Mouse (Mus musculus): ENCODE measurements at regions not wholly inside any gene's neighbourhood (a gene's known extent, or its start where the extent isn't known, plus 50 kb on each side); places are given as distances from the start of the nearest gene placed in this dataset.
"Not testable (repeated sequence)": the region's sequence is repeated elsewhere in the genome, so short reads cannot be mapped to it uniquely, and the experiment has no call there.

GRCm38 (mm10) chrX:70871209-70871608 lies 178.8 kb upstream of the Mamld1 start:
- H3K27me3 ChIP-seq (ENCODE audit: control insufficient read depth, insufficient read depth, low read length), result no peaks in the 10 kb centered on the region
- 88% methylated on average over 1 of the region's 1 CpGs for WGBS
- no peak for ATAC-seq (ENCODE audit: low read depth)
- H3K4me1 ChIP-seq (ENCODE audit: control insufficient read depth, insufficient read depth, low read length), result no peaks in the 10 kb centered on the region
- no peak overlapping the region for H3K4me3 ChIP-seq (ENCODE audit: low read depth, low read length)
- no peak overlapping the region for H3K9ac ChIP-seq (replicated peaks; ENCODE audit: low read depth, low read length)
- H3K36me3 ChIP-seq (ENCODE audit: control insufficient read depth, insufficient read depth, low read length), result no peaks in the 10 kb centered on the region
- no peaks in the 10 kb centered on the region for H3K9me3 ChIP-seq (ENCODE audit: control insufficient read depth, low read length)
- H3K27ac ChIP-seq (ENCODE audit: low read depth, low read length), result no peak overlapping the region
- H3K4me2 ChIP-seq (ENCODE audit: low read depth, low read length), result no peak overlapping the region

DNA sequence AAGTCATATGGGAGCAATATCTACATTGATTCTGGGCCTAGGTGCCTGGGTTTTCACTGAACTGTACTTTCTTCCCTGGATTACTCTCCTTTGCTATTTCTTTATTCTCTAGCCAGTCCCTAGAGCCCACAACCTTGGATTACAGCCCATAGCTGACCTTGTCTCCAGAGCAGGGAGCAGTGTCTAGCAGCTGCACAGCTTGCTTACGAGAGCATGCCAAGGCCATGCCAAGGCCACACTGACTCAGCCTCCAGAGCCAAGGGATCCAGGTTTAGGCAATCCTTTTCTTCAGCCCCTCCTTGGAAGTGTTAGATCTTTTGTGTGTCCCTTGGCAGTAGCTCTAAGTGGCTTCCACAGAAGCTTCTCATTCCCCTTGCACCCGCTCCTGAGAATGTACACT lies 168.7 kb upstream of the Mamld1 start:
- Histone ChIP-seq H3K4me2 (ENCODE audit: low read depth, low read length) (no peak overlapping the region), H3K4me1 (ENCODE audit: control insufficient read depth, insufficient read depth, low read length) (no peaks in the 10 kb centered on the region), H3K27ac (ENCODE audit: low read depth, low read length) (no peak overlapping the region), H3K4me3 (ENCODE audit: low read depth, low read length) (no peak overlapping the region), H3K9ac (replicated peaks; ENCODE audit: low read depth, low read length) (no peak overlapping the region), H3K36me3 (ENCODE audit: control insufficient read depth, insufficient read depth, low read length) (no peaks in the 10 kb centered on the region), H3K27me3 (ENCODE audit: control insufficient read depth, insufficient read depth, low read length) (no peaks in the 10 kb centered on the region), H3K9me3 (ENCODE audit: control insufficient read depth, low read length) (no peaks in the 10 kb centered on the region)
- WGBS, result 86% methylated on average over 2 of the region's 2 CpGs
- ATAC-seq (ENCODE audit: low read depth), result no peak

- Histone ChIP-seq H3K4me2 (ENCODE audit: low read depth, low read length) (no peak overlapping the region), H3K4me3 (ENCODE audit: low read depth, low read length) (no peak overlapping the region), H3K4me1 (ENCODE audit: control insufficient read depth, insufficient read depth, low read length) (no peaks in the 10 kb centered on the region), H3K36me3 (ENCODE audit: control insufficient read depth, insufficient read depth, low read length) (no peaks in the 10 kb centered on the region), H3K9ac (replicated peaks; ENCODE audit: low read depth, low read length) (no peak overlapping the region), H3K9me3 (ENCODE audit: control insufficient read depth, low read length) (no peaks in the 10 kb centered on the region), H3K27ac (ENCODE audit: low read depth, low read length) (no peak overlapping the region), H3K27me3 (ENCODE audit: control insufficient read depth, insufficient read depth, low read length) (no peaks in the 10 kb centered on the region)
- ATAC-seq (ENCODE audit: low read depth), result no peak
- WGBS, result 71% methylated on average over 2 of the region's 2 CpGs
Measured at GRCm38 (mm10) chrX:70883461-70883860, 166.6 kb upstream of the Mamld1 start.

DNA sequence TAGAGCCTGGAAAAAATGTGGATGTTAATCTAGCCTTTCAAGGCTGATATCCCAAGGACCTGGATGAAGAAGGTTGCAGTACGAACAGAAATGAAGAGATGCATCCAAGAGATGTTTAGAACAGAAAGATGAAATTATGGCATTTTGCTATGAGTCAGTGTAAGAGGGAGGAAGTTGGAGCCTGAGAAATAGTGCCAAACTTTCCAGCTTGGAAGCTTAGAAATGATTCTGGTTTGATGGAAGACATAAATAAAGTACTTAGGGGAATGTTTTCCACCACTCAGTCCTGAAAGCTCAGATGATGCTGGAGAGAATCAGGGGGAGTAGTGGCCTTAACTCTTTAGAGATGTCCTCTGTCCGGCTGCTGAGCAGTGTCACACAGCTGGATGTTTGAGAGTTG lies 155.5 kb upstream of the Mamld1 start:
- no peak overlapping the region for H3K27ac ChIP-seq (ENCODE audit: low read depth, low read length)

DNA sequence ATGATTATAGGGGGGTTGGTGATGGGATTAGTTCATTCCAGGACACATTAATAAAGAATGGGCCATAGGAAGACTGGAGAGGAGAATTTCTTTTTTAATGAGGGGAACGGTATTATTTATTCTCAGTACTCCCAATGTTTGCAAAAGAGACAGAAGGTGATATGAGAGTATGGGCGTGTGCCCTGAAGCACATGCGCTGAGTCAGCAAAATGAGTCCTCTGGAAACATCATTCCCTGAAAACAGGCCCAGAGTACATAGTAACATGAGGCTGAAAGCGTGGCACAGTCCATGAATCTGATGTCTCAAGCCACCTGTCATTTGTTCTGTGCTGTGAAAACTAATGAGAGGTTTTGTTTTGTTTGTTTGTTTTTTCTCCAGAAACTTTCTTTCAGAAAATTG lies 154.5 kb upstream of the Mamld1 start:
- Histone ChIP-seq H3K4me3 (ENCODE audit: low read depth, low read length) (no peak overlapping the region), H3K36me3 (ENCODE audit: control insufficient read depth, insufficient read depth, low read length) (no peaks in the 10 kb centered on the region), H3K9me3 (ENCODE audit: control insufficient read depth, low read length) (no peaks in the 10 kb centered on the region), H3K27ac (ENCODE audit: low read depth, low read length) (no peak overlapping the region), H3K4me2 (ENCODE audit: low read depth, low read length) (no peak overlapping the region), H3K4me1 (ENCODE audit: control insufficient read depth, insufficient read depth, low read length) (no peaks in the 10 kb centered on the region), H3K9ac (replicated peaks; ENCODE audit: low read depth, low read length) (no peak overlapping the region), H3K27me3 (ENCODE audit: control insufficient read depth, insufficient read depth, low read length) (no peaks in the 10 kb centered on the region)
- no peak for ATAC-seq (ENCODE audit: low read depth)
- 83% methylated on average over 4 of the region's 4 CpGs for WGBS

More for the DNA sequence above, 155.5 kb upstream of the Mamld1 start:
- 86% methylated on average over 2 of the region's 2 CpGs for WGBS
- H3K36me3 ChIP-seq (ENCODE audit: control insufficient read depth, insufficient read depth, low read length), result no peaks in the 10 kb centered on the region
- H3K4me1 ChIP-seq (ENCODE audit: control insufficient read depth, insufficient read depth, low read length), result no peaks in the 10 kb centered on the region
- H3K4me3 ChIP-seq (ENCODE audit: low read depth, low read length), result no peak overlapping the region
- no peaks in the 10 kb centered on the region for H3K27me3 ChIP-seq (ENCODE audit: control insufficient read depth, insufficient read depth, low read length)
- H3K4me2 ChIP-seq (ENCODE audit: low read depth, low read length), result no peak overlapping the region
- no peaks in the 10 kb centered on the region for H3K9me3 ChIP-seq (ENCODE audit: control insufficient read depth, low read length)
- H3K9ac ChIP-seq (replicated peaks; ENCODE audit: low read depth, low read length), result no peak overlapping the region
- no peak for ATAC-seq (ENCODE audit: low read depth)

GRCm38 (mm10) chrX:70897110-70897721 lies 152.8 kb upstream of the Mamld1 start:
- no peak for ATAC-seq (ENCODE audit: low read depth)
- Histone ChIP-seq H3K9ac (replicated peaks; ENCODE audit: low read depth, low read length) (no peak overlapping the region), H3K4me1 (ENCODE audit: control insufficient read depth, insufficient read depth, low read length) (no peaks in the 10 kb centered on the region), H3K36me3 (ENCODE audit: control insufficient read depth, insufficient read depth, low read length) (no peaks in the 10 kb centered on the region), H3K9me3 (ENCODE audit: control insufficient read depth, low read length) (no peaks in the 10 kb centered on the region), H3K4me2 (ENCODE audit: low read depth, low read length) (no peak overlapping the region), H3K4me3 (ENCODE audit: low read depth, low read length) (no peak overlapping the region), H3K27me3 (ENCODE audit: control insufficient read depth, insufficient read depth, low read length) (no peaks in the 10 kb centered on the region), H3K27ac (ENCODE audit: low read depth, low read length) (no peak overlapping the region)
- WGBS, result 62% methylated on average over 2 of the region's 2 CpGs

DNA sequence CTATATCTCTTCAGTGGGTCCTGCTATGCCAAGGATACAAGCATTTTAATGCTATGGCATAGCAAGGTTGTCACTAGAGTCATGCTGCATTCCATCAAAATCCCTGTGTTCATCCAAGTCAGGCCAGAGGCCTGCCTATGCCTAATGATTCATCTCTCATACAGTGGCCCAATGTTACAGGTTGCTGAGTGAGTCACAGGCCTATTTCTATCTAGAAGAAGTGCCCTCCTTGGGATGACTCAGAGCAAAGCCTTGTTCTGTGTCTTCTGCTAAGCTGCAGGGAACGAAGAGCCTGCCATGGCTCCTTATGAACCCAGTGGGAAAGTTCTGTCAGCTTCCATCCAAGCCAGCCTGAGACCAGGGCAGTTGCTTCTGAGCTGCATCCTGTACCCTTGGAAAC lies 151.2 kb upstream of the Mamld1 start:
- WGBS, result 88% methylated on average over 1 of the region's 1 CpGs
- not testable (repeated sequence) for H3K27me3 ChIP-seq (ENCODE audit: control insufficient read depth, insufficient read depth, low read length); H3K4me2 ChIP-seq (ENCODE audit: low read depth, low read length); H3K9ac ChIP-seq (replicated peaks; ENCODE audit: low read depth, low read length); H3K27ac ChIP-seq (ENCODE audit: low read depth, low read length); H3K36me3 ChIP-seq (ENCODE audit: control insufficient read depth, insufficient read depth, low read length); H3K4me3 ChIP-seq (ENCODE audit: low read depth, low read length); ATAC-seq (ENCODE audit: low read depth); H3K4me1 ChIP-seq (ENCODE audit: control insufficient read depth, insufficient read depth, low read length); H3K9me3 ChIP-seq (ENCODE audit: control insufficient read depth, low read length)

- H3K9me3 ChIP-seq (ENCODE audit: control insufficient read depth, low read length), result no peaks in the 10 kb centered on the region
- H3K4me3 ChIP-seq (ENCODE audit: low read depth, low read length), result no peak overlapping the region
- WGBS, result 70% methylated on average over 8 of the region's 8 CpGs
- H3K9ac ChIP-seq (replicated peaks; ENCODE audit: low read depth, low read length), result no peak overlapping the region
- H3K4me1 ChIP-seq (ENCODE audit: control insufficient read depth, insufficient read depth, low read length), result no peaks in the 10 kb centered on the region
- no peak for ATAC-seq (ENCODE audit: low read depth)
- H3K36me3 ChIP-seq (ENCODE audit: control insufficient read depth, insufficient read depth, low read length), result no peaks in the 10 kb centered on the region
- no peaks in the 10 kb centered on the region for H3K27me3 ChIP-seq (ENCODE audit: control insufficient read depth, insufficient read depth, low read length)
- no peak overlapping the region for H3K27ac ChIP-seq (ENCODE audit: low read depth, low read length)
- no peak overlapping the region for H3K4me2 ChIP-seq (ENCODE audit: low read depth, low read length)
Measured at GRCm38 (mm10) chrX:70899720-70900479, 150.2 kb upstream of the Mamld1 start.

DNA sequence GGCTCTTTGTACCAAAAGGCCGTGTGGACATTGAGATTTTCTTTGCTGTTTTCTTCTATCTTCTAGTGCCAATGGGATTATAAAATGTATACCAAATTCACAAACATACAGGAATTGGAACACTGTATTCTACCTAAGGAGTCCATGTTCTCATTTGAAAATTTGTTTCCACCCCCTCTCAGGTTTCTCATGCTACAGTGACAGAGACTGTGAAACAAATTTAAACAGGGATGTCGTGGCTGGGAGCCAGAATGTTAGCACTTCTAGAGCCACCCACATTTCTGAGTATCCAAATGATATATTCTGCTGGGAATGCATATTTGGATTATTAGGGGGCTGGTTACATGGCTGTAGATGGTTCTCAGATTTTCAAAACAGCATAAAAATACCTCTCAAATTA lies 124.4 kb upstream of the Mamld1 start:
- Histone ChIP-seq H3K4me1 (ENCODE audit: control insufficient read depth, insufficient read depth, low read length) (no peaks in the 10 kb centered on the region), H3K9ac (replicated peaks; ENCODE audit: low read depth, low read length) (no peak overlapping the region), H3K9me3 (ENCODE audit: control insufficient read depth, low read length) (no peaks in the 10 kb centered on the region), H3K27ac (ENCODE audit: low read depth, low read length) (no peak overlapping the region), H3K4me3 (ENCODE audit: low read depth, low read length) (no peak overlapping the region), H3K36me3 (ENCODE audit: control insufficient read depth, insufficient read depth, low read length) (no peaks in the 10 kb centered on the region), H3K27me3 (ENCODE audit: control insufficient read depth, insufficient read depth, low read length) (no peaks in the 10 kb centered on the region), H3K4me2 (ENCODE audit: low read depth, low read length) (no peak overlapping the region)
- no peak for ATAC-seq (ENCODE audit: low read depth)
- WGBS, result 64% methylated on average over 2 of the region's 2 CpGs

Measured in neural tube, embryonic 14.5 days (tissue).